18 mouse cellular contexts compared by ENCODE assay signal in genomic region chr13:45649197-45649812, GRCm38 (mm10).
A peak's percentile ranks its signal among the peaks of the same experiment; 100 is the strongest.
DNase-seq lines count a peak whose midpoint lies in the region; ATAC-seq and TF ChIP-seq lines count a peak whose summit lies in the region.
"Had no signal": no experiment of that assay in that cellular context is flagged by ENCODE, and none has a peak within 500 bp of the region (broad histone marks: within the 10 kb centered on the region; RNA-seq: fewer than 3 reads in every experiment).

No protein-coding gene starts in this region.

- WGBS in forebrain, postnatal 0 days, result 71% methylated on average over 4 of the region's 4 CpGs
- 81% methylated on average over 4 of the region's 4 CpGs for WGBS in forebrain, embryonic 14.5 days

- ATAC-seq in forebrain, postnatal 0 days, result no peak
- no peak for ATAC-seq in forebrain, embryonic 14.5 days
- ATAC-seq in common myeloid progenitor, adult 5-6 weeks (replicated peaks; ENCODE audit: low read depth, poor library complexity, severe bottlenecking), result 0 out of 2 replicates have a peak, but pooled peaks have one; percentile 18

- no peak overlapping the region for H3K4me2 ChIP-seq in forebrain, postnatal 0 days (ENCODE audit: low read depth)
- H3K4me2 ChIP-seq in forebrain, embryonic 14.5 days (ENCODE audit: low read length), result no peak overlapping the region
- H3K4me2 ChIP-seq: embryonic facial prominence, embryonic 13.5 days; heart, embryonic 13.5 days; limb, embryonic 13.5 days; liver, embryonic 15.5 days had no signal

- no peaks in the 10 kb centered on the region for H3K36me3 ChIP-seq in forebrain, postnatal 0 days (ENCODE audit: insufficient read depth)
- no peaks in the 10 kb centered on the region for H3K36me3 ChIP-seq in forebrain, embryonic 14.5 days (ENCODE audit: control insufficient read depth, insufficient read depth, low read length)
- H3K36me3 ChIP-seq: embryonic facial prominence, embryonic 13.5 days had no signal

- H3K9ac ChIP-seq in forebrain, postnatal 0 days, result no peak overlapping the region
- H3K9ac ChIP-seq in forebrain, embryonic 14.5 days (ENCODE audit: low read length), result no peak overlapping the region
- H3K9ac ChIP-seq: embryonic facial prominence, embryonic 13.5 days; heart, embryonic 13.5 days; limb, embryonic 13.5 days; liver, embryonic 15.5 days had no signal

- H3K9me3 ChIP-seq in forebrain, postnatal 0 days (ENCODE audit: low read length), result no peaks in the 10 kb centered on the region
- H3K9me3 ChIP-seq in forebrain, embryonic 14.5 days (replicated peaks; ENCODE audit: control insufficient read depth, low read length), result no peaks in the 10 kb centered on the region
- H3K9me3 ChIP-seq: embryonic facial prominence, embryonic 13.5 days; heart, embryonic 13.5 days; limb, embryonic 13.5 days; liver, embryonic 15.5 days had no signal

- no peak for DNase-seq in forebrain, postnatal 0 days
- no peak for DNase-seq in forebrain, embryonic 14.5 days (ENCODE audit: low spot score)
- peak; percentile 15 for DNase-seq in thymus, postnatal 0 days (ENCODE audit: low spot score)
- DNase-seq in thymus, postnatal 36 days, result no peak
- DNase-seq in gastrocnemius, postnatal 14 days, result no peak
- no peak for DNase-seq in cerebellum, adult 11-12 months
- DNase-seq in B cell, adult 2 months, result no peak
- DNase-seq: cerebellum, adult 11 months; heart, postnatal 4 days; right cerebral cortex, adult 18-20 months; spleen, adult 18-20 months; thymus, postnatal 4 days had no signal

- no peak overlapping the region for H3K4me3 ChIP-seq in forebrain, postnatal 0 days (ENCODE audit: low read depth, low read length)
- no peak overlapping the region for H3K4me3 ChIP-seq in forebrain, embryonic 14.5 days (ENCODE audit: low read depth, low read length)
- H3K4me3 ChIP-seq: embryonic facial prominence, embryonic 13.5 days; heart, embryonic 13.5 days; layer of hippocampus, adult 2 months; limb, embryonic 13.5 days; liver, embryonic 15.5 days had no signal

- TF ChIP-seq CTCF in forebrain, postnatal 0 days (IDR thresholded peaks at IDR 0.05; ENCODE audit: low read depth), result no peak

- intact Hi-C loops in gastrocnemius, postnatal 14 days (cut with DNase I; ENCODE audit: low total_unique reads), result no loop called here

- peaks cover 6% of the 10 kb centered on the region for H3K4me1 ChIP-seq in forebrain, postnatal 0 days (ENCODE audit: insufficient read depth)
- H3K4me1 ChIP-seq in forebrain, embryonic 14.5 days (ENCODE audit: control insufficient read depth, insufficient read depth, low read length), result no peaks in the 10 kb centered on the region
- H3K4me1 ChIP-seq: liver, embryonic 15.5 days had no signal

- 0 out of 2 replicates have a peak overlapping the region, but pooled peaks have one; percentile 4 for H3K27ac ChIP-seq in forebrain, postnatal 0 days (ENCODE audit: low read depth, low read length)
- no peak overlapping the region for H3K27ac ChIP-seq in forebrain, embryonic 14.5 days (ENCODE audit: low read depth, low read length)
- H3K27ac ChIP-seq: embryonic facial prominence, embryonic 13.5 days; heart, embryonic 13.5 days; layer of hippocampus, adult 2 months; limb, embryonic 13.5 days; liver, embryonic 15.5 days had no signal

- no peaks in the 10 kb centered on the region for H3K27me3 ChIP-seq in forebrain, postnatal 0 days (ENCODE audit: insufficient read depth, low read length)
- no peaks in the 10 kb centered on the region for H3K27me3 ChIP-seq in forebrain, embryonic 14.5 days (replicated peaks; ENCODE audit: control insufficient read depth, insufficient read depth, low read length)
- H3K27me3 ChIP-seq: embryonic facial prominence, embryonic 13.5 days; heart, embryonic 13.5 days; limb, embryonic 13.5 days; liver, embryonic 15.5 days had no signal
